Mouse (Mus musculus) kidney, embryonic 15.5 days (tissue): ENCODE measurements at regions not wholly inside any gene's neighbourhood (a gene's known extent, or its start where the extent isn't known, plus 50 kb on each side); places are given as distances from the start of the nearest gene placed in this dataset.

Source experiments
- ATAC-seq: fragments of 200-750 bp; cut with Nextera tagmentation; replicated peaks from 2 replicates; pipeline ENCODE4 v1.8.0; 2017; ENCODE audit warnings: moderate TSS enrichment; ENCODE audit not compliant: low FRiP score
- H3K27ac ChIP-seq: fragments of 300-500 bp; sonication (generic); 2 replicates; pipeline ENCODE4 v1.5.1; 2015; ENCODE audit warnings: mild to moderate bottlenecking, inconsistent platforms
- H3K27me3 ChIP-seq: fragments of 300-500 bp; sonication (generic); 2 replicates; pipeline ENCODE4 v1.6.1; 2015; ENCODE audit warnings: inconsistent platforms
- H3K36me3 ChIP-seq: fragments of 300-500 bp; sonication (generic); 2 replicates; pipeline ENCODE4 v1.6.1; 2015; ENCODE audit warnings: inconsistent platforms
- H3K4me1 ChIP-seq: fragments of 300-500 bp; sonication (generic); 2 replicates; pipeline ENCODE4 v1.6.1; 2015; ENCODE audit warnings: inconsistent platforms
- H3K4me2 ChIP-seq: fragments of 300-500 bp; sonication (generic); 2 replicates; pipeline ENCODE4 v1.6.1; 2015; ENCODE audit warnings: moderate library complexity, mild to moderate bottlenecking, inconsistent platforms
- H3K4me3 ChIP-seq: fragments of 300-500 bp; sonication (generic); replicated peaks from 2 replicates; pipeline ENCODE4 v1.5.1; 2015; ENCODE audit warnings: mild to moderate bottlenecking, inconsistent platforms
- H3K9ac ChIP-seq: fragments of 300-500 bp; sonication (generic); 2 replicates; pipeline ENCODE4 v1.6.1; 2015; ENCODE audit warnings: mild to moderate bottlenecking, inconsistent platforms
- H3K9me3 ChIP-seq: fragments of 300-500 bp; sonication (generic); replicated peaks from 2 replicates; pipeline ENCODE4 v1.6.1; 2016; ENCODE audit warnings: inconsistent platforms
- WGBS: fragments of 180-500 bp; shearing (Covaris S2); methylation state at CpG from one replicate; pipeline ENCODE4 v1.1.7; 2015; ENCODE audit warnings: mixed read lengths; 5-methylcytosine and 5-hydroxymethylcytosine counted together

- Histone ChIP-seq H3K9me3 (no peaks in the 10 kb centered on the region), H3K4me1 (peaks cover 18% of the 10 kb centered on the region), H3K27ac (no peak overlapping the region), H3K27me3 (peaks cover 28% of the 10 kb centered on the region), H3K36me3 (no peaks in the 10 kb centered on the region), H3K4me3 (no peak overlapping the region), H3K4me2 (no peak overlapping the region), H3K9ac (no peak overlapping the region)
- no peak for ATAC-seq
- WGBS = 87% methylated on average over 9 of the region's 9 CpGs
These were observed 83.8 kb downstream of the Sox9 start for GRCm38 (mm10) chr11:112865836-112866235.

- peaks cover 24% of the 10 kb centered on the region for H3K27me3 ChIP-seq
- no peaks in the 10 kb centered on the region for H3K36me3 ChIP-seq
- no peak overlapping the region; the same call in 1 of the 2 replicates for H3K27ac ChIP-seq
- H3K4me3 ChIP-seq = no peak overlapping the region
- H3K9me3 ChIP-seq = no peaks in the 10 kb centered on the region
- no peak for ATAC-seq
- no peak overlapping the region for H3K9ac ChIP-seq
- peaks cover 47% of the 10 kb centered on the region for H3K4me1 ChIP-seq
- 23% methylated on average over 5 of the region's 5 CpGs for WGBS
- peak overlapping the region; percentile 52; the same call in 1 of the 2 replicates for H3K4me2 ChIP-seq
These were observed 87.5 kb downstream of the Sox9 start for GRCm38 (mm10) chr11:112869571-112869970.

GRCm38 (mm10) chr11:112870201-112871035, 88.4 kb downstream of the Sox9 start:
- peak overlapping the region; percentile 2; the same call in 1 of the 2 replicates for H3K4me3 ChIP-seq
- peak; percentile 40 for ATAC-seq
- 0 out of 2 replicates have a peak overlapping the region, but pooled peaks have one; percentile 4 for H3K27ac ChIP-seq
- H3K4me2 ChIP-seq = peak overlapping the region; percentile 52
- no peaks in the 10 kb centered on the region for H3K36me3 ChIP-seq
- peaks cover 49% of the 10 kb centered on the region for H3K4me1 ChIP-seq
- no peaks in the 10 kb centered on the region for H3K9me3 ChIP-seq
- 3% methylated on average over 17 of the region's 17 CpGs for WGBS
- no peak overlapping the region for H3K9ac ChIP-seq
- H3K27me3 ChIP-seq = peaks cover 24% of the 10 kb centered on the region

GRCm38 (mm10) chr11:112872677-112873367, 90.8 kb downstream of the Sox9 start:
- H3K4me1 ChIP-seq = peaks cover 49% of the 10 kb centered on the region
- H3K27ac ChIP-seq = peak overlapping the region; percentile 80
- H3K4me2 ChIP-seq = 0 out of 2 replicates have a peak overlapping the region, but pooled peaks have one; percentile 7
- no peaks in the 10 kb centered on the region for H3K9me3 ChIP-seq
- no peaks in the 10 kb centered on the region for H3K36me3 ChIP-seq
- WGBS = 48% methylated on average over 11 of the region's 11 CpGs
- H3K9ac ChIP-seq = no peak overlapping the region
- H3K4me3 ChIP-seq = no peak overlapping the region
- H3K27me3 ChIP-seq = peaks cover 14% of the 10 kb centered on the region; the same call in 1 of the 2 replicates
- 0 out of 2 replicates have a peak, but pooled peaks have one; percentile 19 for ATAC-seq

GRCm38 (mm10) chr11:112874239-112874638, 92.2 kb downstream of the Sox9 start:
- ATAC-seq = peak; percentile 74

GRCm38 (mm10) chr11:112876226-112876625, 94.2 kb downstream of the Sox9 start:
- Histone ChIP-seq H3K4me2 (no peak overlapping the region), H3K9me3 (no peaks in the 10 kb centered on the region), H3K4me3 (no peak overlapping the region), H3K27me3 (0 out of 2 replicates have a peak, but pooled peaks cover 3% of the 10 kb centered on the region), H3K36me3 (no peaks in the 10 kb centered on the region), H3K4me1 (peaks cover 33% of the 10 kb centered on the region), H3K9ac (no peak overlapping the region), H3K27ac (no peak overlapping the region)
- WGBS = 63% methylated on average over 8 of the region's 8 CpGs
- ATAC-seq = no peak

More at GRCm38 (mm10) chr11:112874239-112874638, 92.2 kb downstream of the Sox9 start:
- Histone ChIP-seq H3K27ac (peak overlapping the region; percentile 75), H3K4me2 (0 out of 2 replicates have a peak overlapping the region, but pooled peaks have one; percentile 31), H3K4me3 (no peak overlapping the region), H3K4me1 (peaks cover 49% of the 10 kb centered on the region), H3K9ac (no peak overlapping the region), H3K9me3 (no peaks in the 10 kb centered on the region), H3K27me3 (peaks cover 11% of the 10 kb centered on the region; the same call in 1 of the 2 replicates), H3K36me3 (no peaks in the 10 kb centered on the region)
- 51% methylated on average over 11 of the region's 11 CpGs for WGBS

- no peaks in the 10 kb centered on the region for H3K9me3 ChIP-seq
These were observed 96.4 kb downstream of the Sox9 start for GRCm38 (mm10) chr11:112878436-112878835.

GRCm38 (mm10) chr11:112880736-112881135, 98.7 kb downstream of the Sox9 start:
- Histone ChIP-seq H3K4me1 (peaks cover 7% of the 10 kb centered on the region), H3K4me2 (no peak overlapping the region), H3K36me3 (no peaks in the 10 kb centered on the region), H3K9ac (no peak overlapping the region), H3K27ac (no peak overlapping the region), H3K9me3 (no peaks in the 10 kb centered on the region), H3K27me3 (no peaks in the 10 kb centered on the region), H3K4me3 (no peak overlapping the region)
- 84% methylated on average over 3 of the region's 3 CpGs for WGBS
- no peak for ATAC-seq

More at GRCm38 (mm10) chr11:112878436-112878835, 96.4 kb downstream of the Sox9 start:
- Histone ChIP-seq H3K9ac (no peak overlapping the region), H3K4me3 (no peak overlapping the region), H3K27me3 (no peaks in the 10 kb centered on the region), H3K4me1 (peaks cover 13% of the 10 kb centered on the region), H3K27ac (no peak overlapping the region), H3K36me3 (no peaks in the 10 kb centered on the region), H3K4me2 (no peak overlapping the region)
- no peak for ATAC-seq

- peak overlapping the region; percentile 32; the same call in 1 of the 2 replicates for H3K4me2 ChIP-seq
- H3K27me3 ChIP-seq = 0 out of 2 replicates have a peak, but pooled peaks cover 3% of the 10 kb centered on the region
- WGBS = 10% methylated on average over 9 of the region's 9 CpGs
- no peaks in the 10 kb centered on the region for H3K36me3 ChIP-seq
- H3K27ac ChIP-seq = no peak overlapping the region
- no peak overlapping the region for H3K4me3 ChIP-seq
- no peak overlapping the region for H3K9ac ChIP-seq
- no peaks in the 10 kb centered on the region for H3K9me3 ChIP-seq
- peak; percentile 86 for ATAC-seq
- H3K4me1 ChIP-seq = peaks cover 13% of the 10 kb centered on the region
These were observed 103.4 kb downstream of the Sox9 start for GRCm38 (mm10) chr11:112885336-112885940.

- H3K27me3 ChIP-seq = 0 out of 2 replicates have a peak, but pooled peaks cover 3% of the 10 kb centered on the region
- H3K27ac ChIP-seq = no peak overlapping the region
- H3K4me3 ChIP-seq = peak overlapping the region; percentile 3; the same call in 1 of the 2 replicates
- peak overlapping the region; percentile 43 for H3K4me2 ChIP-seq
- H3K9ac ChIP-seq = no peak overlapping the region
- peaks cover 13% of the 10 kb centered on the region for H3K4me1 ChIP-seq
- WGBS = 36% methylated on average over 16 of the region's 16 CpGs
- H3K36me3 ChIP-seq = no peaks in the 10 kb centered on the region
- H3K9me3 ChIP-seq = no peaks in the 10 kb centered on the region
- ATAC-seq = peak; percentile 57
These were observed 104.1 kb downstream of the Sox9 start for GRCm38 (mm10) chr11:112886139-112886538.

GRCm38 (mm10) chr11:112889760-112890159, 107.7 kb downstream of the Sox9 start:
- Histone ChIP-seq H3K9me3 (no peaks in the 10 kb centered on the region), H3K4me1 (peaks cover 13% of the 10 kb centered on the region), H3K27ac (no peak overlapping the region), H3K4me2 (no peak overlapping the region), H3K27me3 (peaks cover 3% of the 10 kb centered on the region; the same call in 1 of the 2 replicates), H3K9ac (no peak overlapping the region), H3K4me3 (no peak overlapping the region), H3K36me3 (no peaks in the 10 kb centered on the region)
- 92% methylated on average over 6 of the region's 6 CpGs for WGBS
- no peak for ATAC-seq
